Mouse (Mus musculus): ENCODE data around the gene Acvr1.
A peak's percentile ranks its signal among the peaks of the same experiment; 100 is the strongest.

The Acvr1 gene

GRCm38 (mm10) chr2:58479536-58479935 lies 87.4 kb downstream of the Acvr1 start:
- DNase-seq (ENCODE audit: low spot score in 2 of 2): no peak

DNA sequence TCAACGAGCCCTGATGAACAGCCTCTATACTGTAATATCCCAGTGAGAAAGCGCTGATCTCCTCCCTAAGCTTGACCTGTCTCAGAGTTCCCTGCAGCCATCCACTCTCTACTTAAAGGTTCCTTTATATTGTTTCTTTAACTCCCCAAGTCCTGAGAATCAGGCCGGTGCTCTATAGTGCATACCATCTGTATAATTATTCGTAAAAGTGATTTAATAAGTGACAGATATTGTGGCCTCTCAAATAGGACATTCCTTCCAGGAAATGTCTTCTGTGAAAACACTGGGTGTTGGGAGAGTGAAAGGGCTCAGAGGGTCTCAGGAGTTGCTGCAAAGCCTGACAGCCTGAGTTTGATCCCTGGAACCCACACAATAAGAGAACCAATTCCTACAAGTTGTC lies 88.8 kb downstream of the Acvr1 start:
- no peak for DNase-seq (ENCODE audit: low spot score in 2 of 2)

- peak; percentile 76 to 81 for DNase-seq (ENCODE audit: low spot score in 2 of 2)
Measured at GRCm38 (mm10) chr2:58476956-58477715, 89.8 kb downstream of the Acvr1 start.

- no peak for DNase-seq (ENCODE audit: low spot score in 2 of 2)
Measured at GRCm38 (mm10) chr2:58475578-58475977, 91.4 kb downstream of the Acvr1 start.

- no peak for DNase-seq (ENCODE audit: low spot score in 2 of 2)
Measured at GRCm38 (mm10) chr2:58470290-58470689, 96.7 kb downstream of the Acvr1 start.

- no peak for DNase-seq (ENCODE audit: low spot score in 2 of 2)
Measured at GRCm38 (mm10) chr2:58469816-58470215, 97.1 kb downstream of the Acvr1 start, which contains the start of gene Gm17409. Gene Gm17409, plus strand, starts transcription at chr2:58470116.

DNA sequence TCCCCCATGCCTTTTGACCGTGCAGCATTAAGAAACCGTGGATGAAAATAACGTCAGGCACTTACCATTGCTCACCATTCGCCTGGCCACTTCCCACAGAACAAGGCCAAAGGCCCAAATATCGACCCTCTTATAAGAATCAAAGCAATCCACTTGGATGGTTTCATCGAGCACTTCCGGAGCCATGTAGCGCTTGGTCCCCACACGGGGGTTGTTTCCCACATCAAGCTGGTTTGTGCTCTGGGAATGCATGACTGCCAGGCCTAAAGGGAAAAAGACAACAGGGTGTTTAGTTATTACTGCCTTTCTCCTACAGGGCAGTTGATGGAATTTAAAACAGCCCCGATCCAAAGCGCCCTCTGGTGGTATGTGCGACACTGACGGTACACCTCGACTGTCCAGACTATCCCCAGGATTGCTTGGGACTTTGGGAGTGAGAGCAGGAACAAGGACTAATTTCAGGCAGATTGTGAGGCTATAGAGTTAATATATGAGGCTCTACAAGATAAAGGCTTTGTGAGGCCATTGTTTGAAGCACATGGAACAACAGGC lies 108.1 kb downstream of the Acvr1 start:
- DNase-seq (ENCODE audit: low spot score in 2 of 2): peak; percentile 41 to 48

DNA sequence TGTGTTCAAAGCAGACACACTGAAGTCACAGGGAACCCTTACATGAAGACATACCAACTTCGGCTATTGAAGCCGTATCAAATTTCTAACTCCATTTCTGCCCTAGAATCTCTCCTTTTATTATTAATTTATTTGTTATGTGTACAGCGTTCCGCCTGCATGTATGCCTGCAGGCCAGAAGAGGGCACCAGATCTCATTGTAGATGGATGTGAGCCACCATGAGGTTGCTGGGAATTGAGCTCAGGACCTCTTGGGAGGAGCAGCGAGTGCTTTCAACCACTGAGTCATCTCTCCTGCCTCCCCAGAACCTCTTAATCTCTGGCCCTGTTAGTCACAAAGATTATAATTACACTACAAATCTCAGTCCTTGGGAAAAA lies 109.5 kb downstream of the Acvr1 start:
- no peak for DNase-seq (ENCODE audit: low spot score in 2 of 2)

DNA sequence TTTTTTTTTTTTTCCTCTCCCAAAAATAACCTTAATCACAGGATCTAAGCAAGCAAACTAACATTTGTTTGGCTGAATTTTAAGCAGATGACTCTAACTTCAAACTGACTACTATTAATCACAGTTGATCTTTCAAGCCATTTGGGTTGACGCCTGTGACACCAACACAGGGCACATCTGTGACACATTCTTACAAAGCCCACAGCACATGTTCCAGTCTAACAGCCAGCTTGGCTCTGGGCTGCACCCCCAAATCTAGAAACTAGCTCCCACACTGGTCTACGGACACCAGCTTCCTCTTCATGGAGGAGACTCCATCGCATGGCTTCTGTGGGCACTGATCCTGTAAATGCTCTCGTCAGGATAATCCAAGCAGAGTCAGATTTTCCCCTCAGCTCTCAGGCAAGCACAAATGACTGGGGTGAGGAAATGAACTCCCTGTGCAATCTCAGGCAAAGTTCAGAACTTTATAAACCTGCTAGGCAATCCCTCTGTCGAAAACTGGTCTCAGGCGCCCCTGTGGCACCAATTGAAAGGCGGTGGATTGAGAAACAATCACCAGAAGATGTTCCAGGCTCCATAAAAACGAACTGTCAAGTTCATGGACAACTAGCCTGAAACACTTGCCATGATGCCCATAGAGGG lies 110.0 kb downstream of the Acvr1 start:
- no peak for DNase-seq (ENCODE audit: low spot score in 2 of 2)

GRCm38 (mm10) chr2:58454095-58454865 lies 112.7 kb downstream of the Acvr1 start:
- DNase-seq (ENCODE audit: low spot score in 2 of 2): no peak

DNA sequence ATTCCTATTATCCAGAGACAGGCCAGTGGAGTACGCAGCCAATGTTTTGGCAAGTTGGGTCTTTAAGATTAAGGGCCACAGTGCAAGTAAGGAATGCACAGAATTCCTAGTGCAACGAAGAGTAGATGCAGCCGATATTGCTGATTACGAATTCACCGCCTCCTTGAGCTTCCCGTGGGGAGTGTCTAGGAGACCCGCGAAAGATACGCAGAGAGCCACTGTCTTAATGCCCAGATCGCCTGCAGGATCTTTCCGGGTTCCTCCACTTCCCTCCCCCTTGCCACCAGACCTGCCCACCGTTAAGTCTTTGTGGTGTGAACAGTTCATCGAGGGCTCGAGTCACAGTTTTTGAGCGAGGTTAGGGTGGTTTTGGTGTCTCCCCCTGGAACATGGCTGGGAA lies 120.0 kb downstream of the Acvr1 start:
- no peak for DNase-seq (ENCODE audit: low spot score in 2 of 2)

DNA sequence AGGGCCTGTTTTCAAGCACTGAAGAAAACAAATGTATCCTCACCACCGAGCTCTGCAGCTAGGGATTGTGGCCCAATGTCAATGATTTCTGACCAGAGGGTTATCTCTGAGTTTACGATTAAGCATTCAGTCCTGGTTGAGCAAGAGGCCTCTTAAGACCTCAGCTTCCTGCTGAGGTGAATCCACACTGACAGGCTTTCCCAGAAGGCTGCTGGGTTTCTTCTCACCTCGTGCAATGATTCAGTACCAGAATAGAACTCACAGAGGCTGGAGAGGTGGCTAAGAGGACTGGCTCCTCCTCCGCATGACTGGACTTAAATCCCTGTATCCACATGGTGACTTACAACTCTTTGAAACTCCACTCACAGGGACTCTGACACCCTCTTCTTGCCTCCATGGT lies 123.8 kb downstream of the Acvr1 start:
- no peak for DNase-seq (ENCODE audit: low spot score in 2 of 2)

GRCm38 (mm10) chr2:58436911-58437310 lies 130.0 kb downstream of the Acvr1 start:
- DNase-seq (ENCODE audit: low spot score in 2 of 2): no peak

DNA sequence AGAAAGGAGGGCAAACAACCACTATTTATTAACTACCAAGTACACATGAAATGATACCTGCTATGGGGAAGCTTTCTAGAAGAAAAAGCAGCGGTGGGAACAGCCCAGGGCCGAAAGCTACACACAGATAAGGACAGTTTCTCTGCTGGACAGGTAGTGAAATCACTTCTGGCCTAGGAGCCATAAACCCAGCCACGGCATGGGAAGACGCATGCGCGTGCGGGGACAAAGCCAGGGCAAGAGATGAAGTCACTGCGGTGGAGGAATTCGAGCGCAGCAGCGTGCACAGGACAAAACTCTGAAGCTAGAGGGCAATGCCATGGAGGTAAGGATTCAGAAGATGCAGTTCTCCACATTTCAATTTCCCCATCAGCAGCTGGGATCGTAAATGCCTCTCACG lies 131.4 kb downstream of the Acvr1 start:
- DNase-seq (ENCODE audit: low spot score in 2 of 2): no peak

- DNase-seq (ENCODE audit: low spot score in 2 of 2): no peak
Measured at GRCm38 (mm10) chr2:58434438-58434837, 132.5 kb downstream of the Acvr1 start.

DNA sequence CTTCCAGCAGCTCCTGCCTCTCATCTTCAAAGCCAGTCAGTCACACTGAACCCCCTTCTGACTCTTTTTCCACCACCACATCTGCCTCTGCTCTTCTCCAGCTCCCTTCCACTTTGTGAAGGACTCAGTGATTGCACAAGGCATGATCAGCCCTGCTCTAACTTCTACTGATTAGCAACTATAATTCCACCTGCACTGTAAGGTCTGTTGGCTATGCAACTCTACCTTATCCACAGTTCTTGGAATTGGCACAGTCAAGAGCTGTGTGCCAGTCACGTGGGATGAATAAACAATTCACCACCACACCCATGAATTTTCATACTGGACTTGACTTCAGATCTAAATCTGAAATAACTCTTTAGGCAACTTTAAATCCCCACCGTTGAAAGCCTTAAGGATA lies 133.6 kb downstream of the Acvr1 start:
- no peak for DNase-seq (ENCODE audit: low spot score in 2 of 2)

DNA sequence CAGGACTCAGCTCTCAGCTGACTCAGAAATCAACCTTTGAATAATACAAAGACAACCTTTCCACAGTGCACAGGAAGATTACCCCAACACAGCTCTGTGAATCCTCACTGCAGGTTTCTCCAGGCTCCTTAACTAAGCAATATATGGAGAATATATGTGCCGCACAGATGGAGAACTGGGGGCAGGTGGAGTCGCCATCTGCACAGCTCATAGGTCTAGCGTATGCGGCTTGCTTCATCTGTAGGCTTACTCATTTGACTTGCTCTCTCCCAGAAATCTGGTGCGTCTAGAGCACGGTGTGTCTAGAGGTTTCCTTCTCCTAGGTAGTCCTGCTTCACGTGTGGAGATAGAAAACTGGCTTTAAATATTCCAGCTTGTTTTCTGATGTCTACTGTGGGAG lies 134.7 kb downstream of the Acvr1 start:
- DNase-seq (ENCODE audit: low spot score in 2 of 2): peak; percentile 51 to 52

GRCm38 (mm10) chr2:58425436-58426004 lies 141.4 kb downstream of the Acvr1 start:
- no peak for DNase-seq (ENCODE audit: low spot score in 2 of 2)

DNA sequence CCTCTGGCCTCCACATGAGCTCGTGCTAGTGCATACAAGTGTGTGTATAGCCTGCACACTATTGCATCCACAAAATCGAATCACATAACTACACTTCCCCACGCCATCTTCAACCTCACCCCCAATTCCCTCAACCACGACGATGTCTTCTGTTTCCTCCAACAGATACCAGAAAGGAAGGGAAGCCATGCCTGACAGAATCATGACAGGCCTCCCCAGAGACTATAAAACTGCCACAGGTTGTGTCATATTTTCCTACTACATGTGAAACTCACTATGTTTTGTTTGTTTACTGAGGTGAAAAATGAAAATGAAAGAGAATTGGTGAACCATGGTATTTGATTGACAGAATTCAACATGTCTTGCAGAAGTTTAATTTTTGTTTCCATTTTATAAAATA lies 143.6 kb downstream of the Acvr1 start:
- no peak for DNase-seq (ENCODE audit: low spot score in 2 of 2)

DNA sequence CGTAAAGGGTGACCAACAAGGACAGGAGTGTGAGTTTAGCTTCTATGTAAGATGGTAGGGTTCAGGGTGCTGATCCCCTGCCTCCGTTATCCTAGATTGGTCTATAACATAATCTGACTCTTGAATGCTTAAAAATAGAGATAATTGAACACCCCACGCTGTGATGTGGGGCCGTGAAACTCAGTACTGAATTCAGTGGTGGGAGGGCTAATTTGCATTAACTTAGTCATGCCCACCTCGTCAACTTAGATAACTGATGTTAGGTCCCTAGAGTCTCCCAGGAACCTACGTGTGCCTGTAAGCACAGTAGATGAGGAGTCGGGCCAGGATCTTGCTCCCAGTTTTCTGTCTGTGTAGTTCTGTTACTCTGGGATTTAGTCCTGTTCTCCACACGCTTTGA lies 147.4 kb downstream of the Acvr1 start:
- DNase-seq (ENCODE audit: low spot score in 2 of 2): no peak

DNA sequence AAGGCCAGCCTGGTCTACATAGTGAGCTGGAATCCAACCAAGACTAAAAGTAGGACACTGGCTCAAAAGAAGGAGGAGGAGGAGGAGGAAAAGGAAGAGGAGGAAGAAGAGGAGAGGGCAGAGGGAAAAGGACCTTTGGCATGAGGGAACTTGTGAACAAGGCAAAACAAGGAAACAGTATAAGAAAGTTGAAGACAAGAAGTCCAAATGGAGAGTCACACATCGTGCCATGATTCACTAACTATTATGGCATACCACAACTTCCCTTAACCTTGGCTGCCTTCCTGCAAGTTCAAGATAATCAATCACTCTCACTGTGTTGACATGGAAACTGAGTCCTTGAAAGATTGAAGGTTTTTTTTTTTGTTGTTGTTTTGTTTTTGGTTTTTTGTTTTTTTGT lies 148.8 kb downstream of the Acvr1 start:
- no peak for DNase-seq (ENCODE audit: low spot score in 2 of 2)

GRCm38 (mm10) chr2:58417684-58418083 lies 149.3 kb downstream of the Acvr1 start:
- DNase-seq (ENCODE audit: low spot score in 2 of 2): no peak

Measured in frontal cortex, postnatal 25 days (tissue).